Mouse (Mus musculus): ENCODE results near the gene Vps26b. TPM values are rescaled to one million over a fixed set of nuclear protein-coding genes. Genes with fewer than 3 reads are reported as not detected.

Vps26b gene
- polyA plus RNA-seq, 1 experiment from 2014 or later: 36.1 TPM

DNA sequence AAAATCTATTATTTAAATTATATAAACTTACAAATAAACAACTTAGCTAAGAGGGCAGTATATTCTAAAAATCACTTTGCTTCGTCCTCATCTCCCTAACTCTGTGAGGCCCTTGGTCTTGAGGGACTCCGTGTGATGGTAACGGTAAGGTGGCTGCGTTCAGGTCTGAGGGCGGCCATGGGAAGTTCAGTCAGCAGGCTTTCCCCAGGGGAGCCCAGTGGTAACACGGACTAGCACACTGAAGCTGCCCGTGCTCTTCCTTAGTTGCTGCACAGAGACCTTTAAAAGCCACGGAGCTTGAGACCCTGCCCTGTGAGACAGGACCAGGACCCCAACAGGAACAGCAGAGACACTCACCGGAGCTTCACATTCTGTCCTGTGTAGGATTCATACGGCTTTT lies 10.9 kb downstream of the Vps26b start:
- no peak for ATAC-seq (ENCODE audit: insufficient number of reproducible peaks, insufficient read depth, low FRiP score, low TSS enrichment, low read depth)
- no peak overlapping the region for H3K27ac ChIP-seq
- no peaks in the 10 kb centered on the region for H3K9me3 ChIP-seq
- 90% methylated on average over 10 of the region's 10 CpGs for WGBS
- no peaks in the 10 kb centered on the region for H3K27me3 ChIP-seq
- H3K9ac ChIP-seq: no peak overlapping the region
- peaks cover 64% of the 10 kb centered on the region for H3K36me3 ChIP-seq
- no peak overlapping the region for H3K4me2 ChIP-seq
- H3K4me1 ChIP-seq: no peaks in the 10 kb centered on the region
- no peak overlapping the region for H3K4me3 ChIP-seq

DNA sequence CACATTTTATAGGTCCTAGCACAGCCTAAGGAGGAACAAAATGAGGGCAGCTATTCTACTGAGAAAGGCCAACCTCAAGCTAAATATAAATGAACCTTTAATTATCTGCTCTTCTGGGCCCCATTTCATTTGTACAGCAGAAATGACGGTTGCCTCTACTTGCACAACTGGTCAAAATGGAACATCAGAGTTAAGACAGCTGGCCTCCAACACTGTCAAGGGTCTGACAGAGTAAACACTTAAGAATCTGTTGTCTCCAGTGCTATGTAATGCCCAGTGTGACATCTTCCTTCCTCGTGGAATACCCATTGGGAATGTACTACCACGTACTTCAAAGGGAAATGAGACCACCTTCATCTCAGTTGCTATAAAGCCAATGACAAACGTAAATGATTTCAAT lies 18.3 kb downstream of the Vps26b start:
- H3K4me3 ChIP-seq: no peak overlapping the region
- no peak for ATAC-seq (ENCODE audit: insufficient number of reproducible peaks, insufficient read depth, low FRiP score, low TSS enrichment, low read depth)
- WGBS: 91% methylated on average over 4 of the region's 4 CpGs
- H3K9me3 ChIP-seq: no peaks in the 10 kb centered on the region
- H3K4me2 ChIP-seq: no peak overlapping the region
- no peak overlapping the region for H3K27ac ChIP-seq
- peaks cover 98% of the 10 kb centered on the region for H3K36me3 ChIP-seq
- H3K27me3 ChIP-seq: no peaks in the 10 kb centered on the region
- no peak overlapping the region for H3K9ac ChIP-seq
- H3K4me1 ChIP-seq: no peaks in the 10 kb centered on the region

DNA sequence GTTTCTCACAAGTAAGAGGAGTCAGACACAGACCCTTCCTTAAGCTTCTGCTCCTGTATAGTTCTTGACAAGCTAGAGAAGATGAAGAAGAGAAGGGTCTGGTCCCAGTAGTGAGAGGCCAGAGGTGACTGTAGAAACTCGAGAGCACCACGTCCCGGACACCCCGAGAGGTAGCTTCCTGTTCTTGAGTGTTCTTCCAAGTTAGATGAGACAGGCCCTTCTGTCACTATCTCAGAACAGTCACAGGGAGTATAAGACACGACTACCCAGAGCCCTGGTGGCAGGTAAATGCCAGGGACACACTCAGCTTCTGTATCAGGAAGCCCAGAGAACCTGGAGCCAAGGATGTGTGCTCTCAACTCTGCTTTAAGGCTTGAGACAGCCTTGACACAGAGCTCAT lies 20.6 kb downstream of the Vps26b start:
- no peak overlapping the region for H3K4me2 ChIP-seq
- H3K4me1 ChIP-seq: no peaks in the 10 kb centered on the region
- no peaks in the 10 kb centered on the region for H3K9me3 ChIP-seq
- 79% methylated on average over 5 of the region's 5 CpGs for WGBS
- no peak for ATAC-seq (ENCODE audit: insufficient number of reproducible peaks, insufficient read depth, low FRiP score, low TSS enrichment, low read depth)
- no peak overlapping the region for H3K4me3 ChIP-seq
- H3K36me3 ChIP-seq: peaks cover 99% of the 10 kb centered on the region
- no peak overlapping the region for H3K9ac ChIP-seq
- H3K27ac ChIP-seq: no peak overlapping the region
- H3K27me3 ChIP-seq: no peaks in the 10 kb centered on the region

DNA sequence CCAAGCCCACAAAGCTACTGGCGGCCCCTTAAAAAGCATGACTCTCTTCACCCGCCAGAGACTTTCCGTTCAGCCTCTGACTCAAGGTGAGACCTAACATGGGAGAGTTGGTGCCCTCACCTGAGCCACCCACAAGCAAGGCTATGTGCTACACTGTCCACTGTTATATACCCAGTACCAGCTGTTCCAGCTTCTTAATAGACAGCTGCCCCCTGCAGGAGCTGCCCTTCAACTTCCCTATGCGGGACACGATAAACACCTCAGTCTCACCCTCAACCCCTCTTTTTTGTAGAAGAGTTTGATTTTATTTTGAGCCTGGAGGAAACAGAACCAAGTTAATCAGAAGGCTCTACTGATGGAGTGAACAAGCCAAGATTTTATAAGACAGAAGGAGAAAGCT lies 23.0 kb downstream of the Vps26b start:
- no peak for ATAC-seq (ENCODE audit: insufficient number of reproducible peaks, insufficient read depth, low FRiP score, low TSS enrichment, low read depth)
- Histone ChIP-seq H3K9me3 (no peaks in the 10 kb centered on the region), H3K27me3 (no peaks in the 10 kb centered on the region), H3K36me3 (peaks cover 91% of the 10 kb centered on the region), H3K27ac (no peak overlapping the region), H3K4me2 (no peak overlapping the region), H3K9ac (no peak overlapping the region), H3K4me3 (no peak overlapping the region), H3K4me1 (no peaks in the 10 kb centered on the region; the same call in 1 of the 2 replicates)
- 88% methylated on average over 5 of the region's 5 CpGs for WGBS

DNA sequence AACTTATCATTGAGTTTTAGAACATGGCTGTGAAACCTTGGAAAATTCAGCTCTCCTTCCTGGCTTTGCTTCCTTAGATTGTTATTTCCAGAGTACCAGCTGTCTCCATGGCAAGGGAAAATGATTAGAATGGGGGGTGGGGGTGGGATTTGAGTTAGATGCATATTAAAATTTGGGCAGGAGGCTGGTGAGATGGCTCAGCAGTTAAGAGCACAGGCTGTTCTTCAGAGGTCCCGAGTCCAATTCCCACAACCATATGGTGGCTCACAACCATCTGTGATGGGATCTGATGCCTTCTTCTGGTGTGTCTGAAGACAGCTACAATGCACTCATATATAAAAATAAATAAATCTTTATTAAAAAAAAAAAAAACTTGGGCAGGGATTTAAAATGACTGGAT lies 23.9 kb downstream of the Vps26b start:
- no peaks in the 10 kb centered on the region for H3K9me3 ChIP-seq
- H3K4me1 ChIP-seq: peaks cover 9% of the 10 kb centered on the region
- H3K4me3 ChIP-seq: no peak overlapping the region
- H3K27me3 ChIP-seq: no peaks in the 10 kb centered on the region
- 81% methylated on average over 1 of the region's 1 CpGs for WGBS
- no peak for ATAC-seq (ENCODE audit: insufficient number of reproducible peaks, insufficient read depth, low FRiP score, low TSS enrichment, low read depth)
- no peak overlapping the region for H3K9ac ChIP-seq
- H3K27ac ChIP-seq: no peak overlapping the region
- H3K36me3 ChIP-seq: peaks cover 82% of the 10 kb centered on the region
- H3K4me2 ChIP-seq: no peak overlapping the region

DNA sequence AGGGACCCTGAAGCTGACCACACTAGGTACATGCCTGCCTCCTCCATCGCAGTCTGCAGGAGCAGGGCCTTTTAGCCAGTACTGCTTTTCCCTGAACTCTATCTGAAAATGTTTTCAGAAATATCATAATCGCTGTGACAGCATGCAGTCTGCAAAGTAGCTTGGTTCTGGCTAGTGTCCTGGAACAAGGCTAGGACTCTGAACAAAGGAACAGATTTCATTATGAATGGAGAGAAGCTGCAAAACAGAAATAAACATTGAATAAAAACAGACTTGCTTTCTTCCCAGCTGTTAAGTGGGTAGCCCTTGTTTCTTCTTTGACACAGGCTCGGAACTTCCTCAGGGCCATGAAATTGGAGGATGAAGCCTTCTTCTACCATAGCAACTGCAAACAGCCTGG lies 24.6 kb downstream of the Vps26b start:
- Histone ChIP-seq H3K4me3 (no peak overlapping the region), H3K27me3 (no peaks in the 10 kb centered on the region), H3K4me2 (no peak overlapping the region), H3K36me3 (peaks cover 76% of the 10 kb centered on the region), H3K4me1 (peaks cover 16% of the 10 kb centered on the region), H3K9me3 (no peaks in the 10 kb centered on the region), H3K9ac (no peak overlapping the region), H3K27ac (no peak overlapping the region)
- WGBS: 85% methylated on average over 3 of the region's 3 CpGs
- ATAC-seq (ENCODE audit: insufficient number of reproducible peaks, insufficient read depth, low FRiP score, low TSS enrichment, low read depth): no peak

DNA sequence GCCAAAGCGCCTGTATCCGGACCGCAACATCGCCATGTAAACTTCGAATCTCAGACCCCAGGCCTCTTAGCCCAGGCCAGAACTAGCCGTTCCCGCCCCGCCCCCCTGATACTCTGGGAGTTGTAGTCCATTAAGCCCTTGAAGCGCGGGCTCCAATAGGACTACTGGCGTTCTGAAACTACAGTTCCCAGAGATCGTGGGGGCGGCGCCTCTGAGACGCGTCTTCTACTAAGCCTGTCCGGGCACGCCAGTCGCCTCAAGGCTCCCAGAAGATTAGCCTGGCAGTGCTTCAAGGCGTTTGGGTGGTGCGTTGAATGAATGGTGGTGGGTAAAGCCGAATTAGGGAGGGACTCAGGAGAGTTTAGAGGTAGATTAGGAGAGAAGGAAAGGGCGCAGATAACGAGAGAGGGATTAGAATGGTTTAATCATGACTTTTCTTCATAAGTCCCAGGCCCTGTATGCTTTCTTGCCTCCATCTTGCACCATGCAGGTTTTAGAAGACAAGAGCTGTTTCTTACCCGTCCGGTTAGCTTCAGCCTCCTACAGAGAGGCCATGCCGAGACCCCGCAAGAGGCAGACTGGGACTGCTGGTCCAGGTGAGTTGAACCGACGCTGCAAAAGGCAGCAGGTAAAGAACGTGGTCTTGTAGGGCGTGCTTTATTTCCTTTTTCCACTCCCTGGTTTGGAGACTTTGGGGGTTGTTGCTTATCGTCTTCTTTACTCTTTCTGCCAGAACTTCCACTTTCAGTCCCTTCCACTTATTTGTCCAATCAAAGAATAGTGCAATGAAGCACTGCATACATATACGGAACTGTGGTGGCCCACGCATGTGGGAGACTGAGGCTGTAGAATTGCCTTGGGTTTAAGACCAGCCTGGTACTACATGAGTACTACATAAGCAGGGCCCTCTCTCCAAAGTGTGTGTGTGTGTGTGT lies 30.1 kb downstream of the Vps26b start, which contains the start of the genes Acad8 and Thyn1:
Gene Acad8 (minus strand): TSS at position 106 of the 935 bp plus-strand sequence.
Gene Thyn1 (plus strand): TSS at position 250 of the 935 bp plus-strand sequence.
- peaks cover 27% of the 10 kb centered on the region for H3K4me1 ChIP-seq
- H3K36me3 ChIP-seq: peaks cover 21% of the 10 kb centered on the region
- peak within 1 kb of the TSS; percentile 88 for H3K27ac ChIP-seq
- H3K9me3 ChIP-seq: no peaks in the 10 kb centered on the region
- peak within 1 kb of the TSS; percentile 91 for H3K9ac ChIP-seq
- no peaks in the 10 kb centered on the region for H3K27me3 ChIP-seq
- ATAC-seq (ENCODE audit: insufficient number of reproducible peaks, insufficient read depth, low FRiP score, low TSS enrichment, low read depth): peak; percentile 99
- peak within 1 kb of the TSS; percentile 75 for H3K4me2 ChIP-seq
- WGBS: 1% methylated on average over 35 of the region's 35 CpGs
- H3K4me3 ChIP-seq: peak within 1 kb of the TSS; percentile 76

DNA sequence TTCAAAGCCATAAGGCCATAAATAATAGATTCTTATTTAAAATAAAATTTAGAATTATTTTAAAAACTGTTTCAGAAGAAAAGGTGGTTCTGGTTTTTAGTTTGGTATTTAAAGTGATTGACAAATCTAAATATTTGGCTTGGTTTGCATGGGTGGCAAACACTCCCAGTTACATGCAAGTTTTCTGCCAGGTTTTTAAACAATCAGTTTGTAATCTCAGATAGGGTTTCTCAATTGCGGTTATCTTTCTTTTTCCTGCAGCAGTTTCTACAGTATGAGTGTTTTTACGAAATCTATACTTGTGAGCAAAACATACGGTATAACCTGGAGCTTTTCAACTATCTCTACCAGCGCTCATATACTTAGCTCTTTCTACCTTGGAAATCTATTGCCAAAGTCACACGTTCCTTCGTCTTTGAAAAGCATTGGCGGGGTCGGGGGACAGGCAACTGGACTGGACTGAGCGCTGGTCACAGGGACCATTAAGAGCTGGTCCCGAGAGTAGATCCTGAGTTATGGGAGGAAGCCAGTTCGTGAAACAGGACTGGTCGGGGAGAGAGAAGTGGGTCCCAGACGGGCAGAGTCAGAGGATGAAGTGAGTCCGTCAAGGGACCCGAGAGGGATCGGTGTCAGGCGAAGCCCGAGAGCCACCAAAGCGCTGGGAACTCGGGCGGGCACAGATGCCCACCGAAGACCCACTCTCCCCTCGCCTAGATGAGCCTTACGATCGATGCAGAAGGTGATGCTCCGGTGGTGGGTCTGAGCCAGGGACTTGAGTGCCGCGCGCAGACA lies 31.0 kb downstream of the Vps26b start:
- peak overlapping the region; percentile 76 for H3K4me3 ChIP-seq
- H3K9ac ChIP-seq: peak overlapping the region; percentile 91
- no peaks in the 10 kb centered on the region for H3K9me3 ChIP-seq
- peak overlapping the region; percentile 88 for H3K27ac ChIP-seq
- H3K27me3 ChIP-seq: no peaks in the 10 kb centered on the region
- 3% methylated on average over 29 of the region's 29 CpGs for WGBS
- ATAC-seq (ENCODE audit: insufficient number of reproducible peaks, insufficient read depth, low FRiP score, low TSS enrichment, low read depth): peak; percentile 26
- peak overlapping the region; percentile 75 for H3K4me2 ChIP-seq
- H3K4me1 ChIP-seq: peaks cover 27% of the 10 kb centered on the region
- peaks cover 12% of the 10 kb centered on the region for H3K36me3 ChIP-seq

DNA sequence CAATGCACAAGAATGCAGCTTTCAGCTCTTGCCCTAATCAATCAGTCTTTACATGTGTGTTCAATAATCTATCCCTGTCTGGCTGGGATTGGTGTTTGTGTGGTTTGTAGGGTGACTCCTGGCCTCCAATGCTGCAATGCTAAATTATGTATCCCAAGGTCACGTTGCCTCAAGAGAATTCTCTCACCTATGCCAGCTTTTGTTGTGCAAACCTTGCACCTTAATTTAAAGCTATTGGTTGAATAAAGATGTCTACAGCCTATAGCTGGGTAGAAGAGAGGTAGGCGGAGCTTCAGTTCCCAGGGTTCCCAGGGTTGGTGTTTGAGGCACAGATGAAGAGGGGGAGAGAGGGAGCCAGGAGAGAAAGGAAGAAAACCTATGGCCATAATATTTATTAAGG lies 32.4 kb downstream of the Vps26b start:
- WGBS: 94% methylated on average over 2 of the region's 2 CpGs
- Histone ChIP-seq H3K36me3 (no peaks in the 10 kb centered on the region), H3K4me2 (no peak overlapping the region), H3K27me3 (no peaks in the 10 kb centered on the region), H3K27ac (no peak overlapping the region), H3K4me3 (no peak overlapping the region), H3K9me3 (no peaks in the 10 kb centered on the region), H3K9ac (no peak overlapping the region), H3K4me1 (peaks cover 27% of the 10 kb centered on the region)
- ATAC-seq (ENCODE audit: insufficient number of reproducible peaks, insufficient read depth, low FRiP score, low TSS enrichment, low read depth): no peak

DNA sequence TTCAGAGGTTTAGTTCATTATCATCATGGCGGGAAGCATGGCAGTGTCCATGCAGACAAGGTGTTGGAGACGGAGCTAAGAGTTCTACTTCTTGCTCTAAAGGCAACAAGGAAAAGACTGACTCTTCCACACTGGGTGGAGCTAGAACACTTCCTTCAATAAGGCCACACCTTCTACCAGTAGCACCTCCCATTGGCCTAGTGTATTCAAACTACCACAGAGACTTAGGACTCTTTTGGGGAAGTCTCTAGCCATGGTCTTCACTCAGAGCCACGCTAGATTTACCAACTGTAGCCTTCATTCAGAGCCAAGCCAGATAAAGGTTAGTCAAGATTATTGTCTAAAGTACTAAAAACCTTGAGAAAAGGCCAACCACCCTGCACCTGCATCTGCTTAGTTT lies 32.8 kb downstream of the Vps26b start:
- Histone ChIP-seq H3K4me2 (no peak overlapping the region), H3K27ac (no peak overlapping the region), H3K4me1 (peaks cover 27% of the 10 kb centered on the region), H3K9ac (no peak overlapping the region), H3K9me3 (no peaks in the 10 kb centered on the region), H3K4me3 (no peak overlapping the region), H3K27me3 (no peaks in the 10 kb centered on the region), H3K36me3 (peaks cover 4% of the 10 kb centered on the region)
- WGBS: 92% methylated on average over 3 of the region's 3 CpGs
- ATAC-seq (ENCODE audit: insufficient number of reproducible peaks, insufficient read depth, low FRiP score, low TSS enrichment, low read depth): no peak

DNA sequence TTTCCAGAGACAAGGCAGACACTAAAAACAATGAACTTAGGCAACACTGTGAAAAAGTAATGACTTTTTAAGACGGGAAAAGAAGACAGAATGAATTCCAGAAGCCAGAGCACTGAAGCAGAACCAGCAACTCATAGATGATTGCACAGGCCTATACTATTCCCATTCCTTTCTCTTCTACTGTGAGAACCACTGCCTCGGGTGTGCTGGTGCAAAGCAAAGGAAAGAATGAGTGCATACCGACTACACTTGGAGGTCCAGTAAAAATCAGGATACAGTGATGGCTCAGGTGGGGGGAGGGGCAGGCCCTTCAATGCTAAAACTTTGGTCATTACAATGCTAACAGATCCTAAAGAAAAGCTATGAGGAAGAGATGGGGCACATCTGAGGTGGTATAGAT lies 36.0 kb downstream of the Vps26b start:
- 67% methylated on average over 3 of the region's 3 CpGs for WGBS
- no peak for ATAC-seq (ENCODE audit: insufficient number of reproducible peaks, insufficient read depth, low FRiP score, low TSS enrichment, low read depth)
- Histone ChIP-seq H3K36me3 (peaks cover 36% of the 10 kb centered on the region), H3K27ac (no peak overlapping the region), H3K4me1 (peaks cover 9% of the 10 kb centered on the region), H3K9me3 (no peaks in the 10 kb centered on the region), H3K9ac (no peak overlapping the region), H3K4me3 (no peak overlapping the region), H3K4me2 (no peak overlapping the region), H3K27me3 (no peaks in the 10 kb centered on the region)
